Mouse (Mus musculus): ENCODE data around the gene Rad51d. TPM values are rescaled to one million over a fixed set of nuclear protein-coding genes. Genes with fewer than 3 reads are reported as not detected.
"Not testable (repeated sequence)": the region's sequence is repeated elsewhere in the genome, so short reads cannot be mapped to it uniquely, and the experiment has no call there.

Rad51d gene
- 12.3 and 13.4 TPM in 2 replicates for polyA plus RNA-seq (2015; fragmentation: Nextera tagmentation; extraction: Ambion mirVana)

GRCm38 (mm10) chr11:82890342-82890762 lies at the start of gene Rad51d:
Gene Rad51d, minus strand, starts transcription at chr11:82890614.
- H3K27ac ChIP-seq, result peak within 1 kb of the TSS; percentile 73
- peaks cover 22% of the 10 kb centered on the region for H3K4me1 ChIP-seq (replicated peaks)
- peak within 1 kb of the TSS; percentile 63 for H3K4me3 ChIP-seq
- peak within 1 kb of the TSS; percentile 82 for H3K9ac ChIP-seq
- under 1% methylated on average over 25 of the region's 26 CpGs for WGBS
- H3K9me3 ChIP-seq, result no peaks in the 10 kb centered on the region
- H3K27me3 ChIP-seq, result peaks cover 22% of the 10 kb centered on the region; the same call in 1 of the 2 replicates
- peak; percentile 92 for ATAC-seq (ENCODE audit: low FRiP score)
- peak within 1 kb of the TSS; percentile 91 for H3K4me2 ChIP-seq
- H3K36me3 ChIP-seq, result no peaks in the 10 kb centered on the region

GRCm38 (mm10) chr11:82933186-82933585 lies 42.8 kb upstream of the Rad51d start:
- H3K36me3 ChIP-seq, result no peaks in the 10 kb centered on the region
- H3K4me1 ChIP-seq (replicated peaks), result peaks cover 22% of the 10 kb centered on the region
- no peak for ATAC-seq (ENCODE audit: low FRiP score)
- no peak overlapping the region; the same call in 1 of the 2 replicates for H3K9ac ChIP-seq
- peak overlapping the region; percentile 94 for H3K4me2 ChIP-seq
- no peak overlapping the region for H3K27ac ChIP-seq
- no peaks in the 10 kb centered on the region for H3K9me3 ChIP-seq
- peak overlapping the region; percentile 50 for H3K4me3 ChIP-seq
- WGBS, result under 1% methylated on average over 25 of the region's 29 CpGs
- peaks cover 77% of the 10 kb centered on the region for H3K27me3 ChIP-seq

DNA sequence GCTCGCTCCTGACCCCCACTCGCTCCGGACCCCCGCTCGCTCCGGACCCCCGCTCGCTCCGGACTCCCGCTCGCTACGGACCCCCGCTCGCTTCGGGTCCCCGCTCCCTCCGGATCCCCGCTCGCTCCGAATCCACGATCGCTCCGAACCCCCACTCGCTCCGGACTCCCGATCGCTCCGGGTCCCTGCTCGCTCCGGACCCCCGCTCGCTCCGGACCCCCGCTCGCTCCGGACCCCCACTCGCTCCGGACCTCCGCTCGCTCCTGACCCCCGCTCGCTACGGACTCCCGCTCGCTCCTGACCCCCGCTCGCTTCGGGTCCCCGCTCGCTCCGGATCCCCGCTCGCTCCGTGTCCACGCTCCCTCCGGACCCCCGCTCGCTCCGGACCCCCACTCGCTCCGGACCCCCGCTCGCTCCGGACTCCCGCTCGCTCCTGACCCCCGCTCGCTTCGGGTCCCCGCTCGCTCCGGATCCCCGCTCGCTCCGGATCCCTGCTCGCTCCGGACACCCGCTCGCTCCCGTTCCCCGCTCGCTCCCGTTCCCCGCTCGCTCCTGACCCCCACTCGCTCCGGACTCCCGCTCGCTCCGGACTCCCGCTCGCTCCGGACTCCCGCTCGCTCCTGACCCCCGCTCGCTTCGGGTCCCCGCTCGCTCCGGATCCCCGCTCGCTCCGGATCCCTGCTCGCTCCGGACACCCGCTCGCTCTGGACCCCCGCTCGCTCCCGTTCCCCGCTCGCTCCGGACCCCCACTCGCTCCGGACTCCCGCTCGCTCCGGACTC lies 41.4 kb upstream of the Rad51d start:
- under 1% methylated on average over 89 of the region's 119 CpGs for WGBS
- not testable (repeated sequence) for ATAC-seq (ENCODE audit: low FRiP score)

DNA sequence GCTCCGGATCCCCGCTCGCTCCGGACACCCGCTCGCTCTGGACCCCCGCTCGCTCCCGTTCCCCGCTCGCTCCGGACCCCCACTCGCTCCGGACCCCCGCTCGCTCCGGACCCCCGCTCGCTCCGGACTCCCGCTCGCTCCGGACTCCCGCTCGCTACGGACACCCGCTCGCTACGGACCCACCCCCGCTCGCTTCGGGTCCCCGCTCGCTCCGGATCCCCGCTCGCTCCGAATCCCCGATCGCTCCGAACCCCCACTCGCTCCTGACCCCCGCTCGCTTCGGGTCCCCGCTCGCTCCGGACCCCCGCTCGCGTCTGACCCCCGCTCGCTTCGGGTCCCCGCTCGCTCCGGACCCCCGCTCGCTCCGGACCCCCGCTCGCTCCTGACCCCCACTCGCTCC lies 40.7 kb upstream of the Rad51d start:
- Histone ChIP-seq H3K4me1 (replicated peaks) (peaks cover 22% of the 10 kb centered on the region), H3K4me2 (peak overlapping the region; percentile 94), H3K4me3 (peak overlapping the region; percentile 50), H3K9ac (peak overlapping the region; percentile 62), H3K27me3 (peaks cover 75% of the 10 kb centered on the region)
- H3K9me3 ChIP-seq; H3K27ac ChIP-seq; ATAC-seq (ENCODE audit: low FRiP score); H3K36me3 ChIP-seq: not testable (repeated sequence)
- WGBS, result 2% methylated on average over 59 of the region's 63 CpGs

More for the DNA sequence above, 41.4 kb upstream of the Rad51d start:
- H3K36me3 ChIP-seq, H3K27ac ChIP-seq, H3K9me3 ChIP-seq: not testable (repeated sequence)
- Histone ChIP-seq H3K4me1 (replicated peaks) (peaks cover 22% of the 10 kb centered on the region), H3K9ac (peak overlapping the region; percentile 62), H3K4me3 (peak overlapping the region; percentile 50), H3K27me3 (peaks cover 75% of the 10 kb centered on the region), H3K4me2 (peak overlapping the region; percentile 94)

GRCm38 (mm10) chr11:82930391-82930955 lies 40.1 kb upstream of the Rad51d start:
- WGBS, result 1% methylated on average over 80 of the region's 85 CpGs
- peak overlapping the region; percentile 94 for H3K4me2 ChIP-seq
- H3K9me3 ChIP-seq; H3K27ac ChIP-seq; ATAC-seq (ENCODE audit: low FRiP score); H3K36me3 ChIP-seq: not testable (repeated sequence)
- peak overlapping the region; percentile 50 for H3K4me3 ChIP-seq
- H3K27me3 ChIP-seq, result peaks cover 75% of the 10 kb centered on the region
- H3K4me1 ChIP-seq (replicated peaks), result peaks cover 22% of the 10 kb centered on the region
- peak overlapping the region; percentile 62 for H3K9ac ChIP-seq

GRCm38 (mm10) chr11:82929633-82929950 lies 39.2 kb upstream of the Rad51d start:
- Histone ChIP-seq H3K36me3 (no peaks in the 10 kb centered on the region), H3K27ac (no peak overlapping the region), H3K4me2 (no peak overlapping the region), H3K9me3 (no peaks in the 10 kb centered on the region), H3K4me1 (replicated peaks) (peaks cover 22% of the 10 kb centered on the region), H3K4me3 (no peak overlapping the region), H3K27me3 (peaks cover 75% of the 10 kb centered on the region), H3K9ac (no peak overlapping the region)
- ATAC-seq (ENCODE audit: low FRiP score), result no peak
- WGBS, result 54% methylated on average over 3 of the region's 3 CpGs

GRCm38 (mm10) chr11:82928897-82929632 lies 38.7 kb upstream of the Rad51d start:
- ATAC-seq (ENCODE audit: low FRiP score), result no peak
- H3K27me3 ChIP-seq, result peaks cover 69% of the 10 kb centered on the region
- H3K4me1 ChIP-seq (replicated peaks), result peaks cover 22% of the 10 kb centered on the region
- no peaks in the 10 kb centered on the region for H3K9me3 ChIP-seq
- WGBS, result 27% methylated on average over 20 of the region's 20 CpGs
- H3K9ac ChIP-seq, result no peak overlapping the region
- no peak overlapping the region for H3K27ac ChIP-seq
- H3K4me2 ChIP-seq, result no peak overlapping the region
- no peak overlapping the region for H3K4me3 ChIP-seq
- H3K36me3 ChIP-seq, result no peaks in the 10 kb centered on the region

GRCm38 (mm10) chr11:82923910-82924309 lies 33.5 kb upstream of the Rad51d start:
- WGBS, result 90% methylated on average over 6 of the region's 6 CpGs
- ATAC-seq (ENCODE audit: low FRiP score); H3K9me3 ChIP-seq: not testable (repeated sequence)

DNA sequence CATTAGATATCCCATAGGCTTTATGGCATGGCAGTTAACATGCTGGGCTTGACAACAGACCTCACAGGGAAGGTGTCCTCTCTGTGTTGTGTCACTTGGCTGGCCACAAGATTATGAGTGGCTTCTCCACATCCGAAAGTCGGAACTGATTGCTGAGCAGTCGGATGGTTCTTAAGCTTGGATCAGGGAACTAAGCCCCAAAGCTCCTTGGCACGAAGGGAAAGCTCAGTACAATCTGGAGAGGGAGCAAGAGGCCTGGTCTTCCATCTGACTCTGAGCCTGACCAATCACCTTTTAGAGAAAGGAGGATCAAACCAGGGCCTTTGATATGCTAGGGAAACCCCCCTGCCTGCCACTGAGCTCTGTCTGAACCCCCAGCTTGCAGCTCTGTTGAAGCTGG lies 31.3 kb upstream of the Rad51d start:
- Histone ChIP-seq H3K4me3 (no peak overlapping the region), H3K9ac (no peak overlapping the region), H3K9me3 (no peaks in the 10 kb centered on the region), H3K36me3 (no peaks in the 10 kb centered on the region), H3K27ac (no peak overlapping the region), H3K4me2 (no peak overlapping the region), H3K4me1 (replicated peaks) (no peaks in the 10 kb centered on the region), H3K27me3 (peaks cover 58% of the 10 kb centered on the region)
- no peak for ATAC-seq (ENCODE audit: low FRiP score)
- WGBS, result 69% methylated on average over 4 of the region's 4 CpGs

More at GRCm38 (mm10) chr11:82923910-82924309, 33.5 kb upstream of the Rad51d start:
- H3K36me3 ChIP-seq; H3K4me3 ChIP-seq; H3K27ac ChIP-seq; H3K4me1 ChIP-seq (replicated peaks); H3K4me2 ChIP-seq; H3K9ac ChIP-seq: not testable (repeated sequence)
- peaks cover 70% of the 10 kb centered on the region for H3K27me3 ChIP-seq

DNA sequence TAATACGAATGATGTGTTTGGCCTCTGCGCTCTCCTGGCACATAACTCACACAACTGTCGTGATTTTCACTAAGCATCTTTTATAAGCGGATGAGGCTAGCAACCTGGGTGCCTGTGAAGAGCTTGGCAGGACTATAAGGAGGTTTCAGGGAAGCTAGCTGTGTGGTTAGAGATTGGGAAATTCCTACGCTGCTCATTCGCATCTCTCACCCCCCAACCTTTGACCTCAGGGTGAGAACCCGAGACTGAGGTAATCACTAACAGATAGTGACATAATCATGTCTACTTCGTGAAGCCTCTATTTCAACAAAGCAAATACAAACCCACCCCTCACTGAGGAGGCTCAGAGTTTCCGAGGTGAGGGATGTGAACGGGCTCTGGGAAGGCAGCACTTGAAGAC lies 30.4 kb upstream of the Rad51d start:
- no peaks in the 10 kb centered on the region for H3K9me3 ChIP-seq
- no peak overlapping the region for H3K9ac ChIP-seq
- H3K4me1 ChIP-seq (replicated peaks), result no peaks in the 10 kb centered on the region
- WGBS, result 70% methylated on average over 10 of the region's 10 CpGs
- no peaks in the 10 kb centered on the region for H3K36me3 ChIP-seq
- H3K4me2 ChIP-seq, result no peak overlapping the region
- no peak overlapping the region for H3K4me3 ChIP-seq
- ATAC-seq (ENCODE audit: low FRiP score), result no peak
- peaks cover 49% of the 10 kb centered on the region for H3K27me3 ChIP-seq
- H3K27ac ChIP-seq, result no peak overlapping the region

- H3K9ac ChIP-seq, result peak overlapping the region; percentile 44; the same call in 1 of the 2 replicates
- whole genome bisulfite sequencing, result 9% methylated on average over 16 of the region's 16 CpGs
- H3K27me3 ChIP-seq, result peaks cover 39% of the 10 kb centered on the region
- no peak overlapping the region for H3K4me3 ChIP-seq
- no peak for ATAC-seq (ENCODE audit: low FRiP score)
- no peaks in the 10 kb centered on the region for H3K9me3 ChIP-seq
- peak overlapping the region; percentile 43 for H3K4me2 ChIP-seq
- no peaks in the 10 kb centered on the region for H3K4me1 ChIP-seq (replicated peaks)
- H3K36me3 ChIP-seq, result no peaks in the 10 kb centered on the region
- H3K27ac ChIP-seq, result no peak overlapping the region
These were observed 24.4 kb upstream of the Rad51d start for GRCm38 (mm10) chr11:82914711-82915352.

Measured in hindbrain, embryonic 13.5 days (tissue).